Mouse (Mus musculus) embryonic fibroblast, embryonic 13.5 days (primary cell): ENCODE measurements around the gene Slc9a3r1. TPM values are rescaled to one million over a fixed set of nuclear protein-coding genes. Genes with fewer than 3 reads are reported as not detected.

Source experiments
- H3K27ac ChIP-seq: 2 replicates; pipeline ENCODE4 v1.5.1; 2012; ENCODE audit warnings: low read length, control low read depth, inconsistent platforms; ENCODE audit not compliant: insufficient read depth
- H3K4me1 ChIP-seq: 2 replicates; pipeline ENCODE4 v1.6.1; 2011; ENCODE audit warnings: low read length; ENCODE audit not compliant: control insufficient read depth, insufficient read depth
- H3K4me3 ChIP-seq: 2 replicates; pipeline ENCODE4 v1.5.1; 2011; ENCODE audit warnings: mild to moderate bottlenecking, control low read depth, low read length; ENCODE audit not compliant: insufficient read depth
- CTCF ChIP-seq: IDR thresholded peaks from 2 replicates; pipeline ENCODE4 v1.5.1; 2011; ENCODE audit warnings: mild to moderate bottlenecking, control low read depth, low read length, moderate library complexity, borderline replicate concordance; ENCODE audit not compliant: insufficient read depth
- POLR2A ChIP-seq: IDR thresholded peaks from 2 replicates; pipeline ENCODE4 v1.6.1; 2011; ENCODE audit warnings: low read depth, mild to moderate bottlenecking, control low read depth, low read length, moderate library complexity
- polyA plus RNA-seq: library from polyadenylated mRNA; stranded (reverse); fragments of >200 nt; gene quantifications from 2 replicates; pipeline ENCODE4 v1.2.4, GENCODE M21; 2011; ENCODE audit warnings: low read depth; ENCODE audit not compliant: missing spikeins, insufficient read length

Gene Slc9a3r1
- polyA plus RNA-seq, result 22.3 and 23.4 TPM in 2 replicates

DNA sequence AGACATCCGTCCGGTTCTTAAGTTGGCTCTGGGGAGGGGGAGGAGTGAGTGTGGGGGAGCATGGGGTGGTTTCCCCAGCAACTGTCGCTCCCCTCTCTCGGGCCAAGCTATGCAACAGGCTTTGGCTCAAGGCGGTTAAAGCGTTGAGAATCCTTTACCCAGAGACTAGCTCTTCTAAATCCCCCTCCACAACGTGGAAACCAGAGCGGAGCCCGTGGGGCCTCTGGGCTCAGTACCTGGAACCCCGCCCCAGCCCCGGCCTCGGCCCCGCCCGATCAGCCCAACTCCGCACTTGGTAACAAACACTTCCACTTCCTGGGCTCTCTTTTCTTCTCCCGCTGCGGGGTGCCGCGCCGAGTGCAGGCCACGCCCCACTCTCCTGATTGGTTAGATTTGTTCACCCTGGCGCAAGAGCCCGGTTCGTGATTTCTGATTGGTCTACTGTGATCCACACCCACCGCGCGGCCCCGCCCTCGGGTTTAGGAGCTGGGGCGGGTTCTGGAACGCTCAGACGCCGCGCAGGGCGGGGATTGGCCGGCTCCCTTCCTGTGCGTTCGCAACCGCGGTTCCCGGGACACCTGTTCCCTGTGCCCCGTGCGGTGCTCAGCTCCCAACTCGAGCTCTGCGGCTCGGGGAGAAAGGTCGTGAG is at the start of gene Slc9a3r1:
Gene Slc9a3r1, plus strand, starts transcription at position 510 of the 649 bp plus-strand sequence.
- peak within 1 kb of the TSS; percentile 32; the same call in 1 of the 2 replicates for H3K27ac ChIP-seq
- peak; percentile 93 for TF ChIP-seq POLR2A
- TF ChIP-seq CTCF, result no peak
- H3K4me3 ChIP-seq, result peak within 1 kb of the TSS; percentile 77
- H3K4me1 ChIP-seq, result no peaks in the 10 kb centered on the region

DNA sequence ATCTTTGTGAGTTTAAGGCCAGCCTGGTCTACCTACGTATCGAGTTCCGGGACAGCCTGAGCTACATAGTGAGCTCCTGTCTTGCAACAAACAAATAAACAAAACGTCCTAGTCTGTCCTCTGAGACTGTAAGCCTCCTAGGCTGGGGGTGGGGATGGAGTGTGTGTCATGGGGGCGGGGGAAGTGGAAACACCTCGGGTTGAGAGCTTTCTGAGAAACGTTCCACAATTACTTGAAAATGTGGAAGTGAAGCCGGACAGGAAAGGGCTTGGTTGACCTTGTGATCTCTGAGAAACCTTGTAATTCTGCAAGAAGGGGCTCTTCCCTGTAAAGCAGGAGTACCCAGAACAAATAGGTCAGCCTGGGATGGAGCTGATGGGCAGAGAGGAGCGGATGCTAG is 43.7 kb upstream of the Slc9a3r1 start:
- Histone ChIP-seq H3K27ac (no peak overlapping the region), H3K4me3 (no peak overlapping the region), H3K4me1 (no peaks in the 10 kb centered on the region)
- no peak for TF ChIP-seq POLR2A
- no peak for TF ChIP-seq CTCF

DNA sequence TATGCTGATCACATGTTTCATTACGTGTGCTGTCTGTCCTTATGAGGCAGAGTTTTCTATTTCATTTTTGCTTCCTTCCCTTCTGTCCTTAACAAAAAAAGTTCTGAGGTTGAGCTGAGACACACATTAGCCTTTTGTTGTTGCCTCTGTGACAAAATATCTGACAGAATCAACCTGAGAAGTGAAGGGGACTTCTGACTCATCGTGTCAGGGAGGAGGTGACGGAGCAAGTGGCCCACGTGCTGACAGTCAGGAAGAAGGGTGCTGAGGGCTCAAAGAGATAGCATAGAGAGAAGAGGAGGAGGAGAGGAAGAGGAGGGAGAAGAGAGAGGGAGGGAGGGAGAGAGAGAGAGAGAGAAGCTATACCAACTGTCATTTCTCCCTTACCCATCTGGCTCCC is 34.7 kb upstream of the Slc9a3r1 start:
- Histone ChIP-seq H3K4me1 (no peaks in the 10 kb centered on the region), H3K4me3 (no peak overlapping the region), H3K27ac (no peak overlapping the region)
- no peak for TF ChIP-seq POLR2A
- no peak for TF ChIP-seq CTCF

DNA sequence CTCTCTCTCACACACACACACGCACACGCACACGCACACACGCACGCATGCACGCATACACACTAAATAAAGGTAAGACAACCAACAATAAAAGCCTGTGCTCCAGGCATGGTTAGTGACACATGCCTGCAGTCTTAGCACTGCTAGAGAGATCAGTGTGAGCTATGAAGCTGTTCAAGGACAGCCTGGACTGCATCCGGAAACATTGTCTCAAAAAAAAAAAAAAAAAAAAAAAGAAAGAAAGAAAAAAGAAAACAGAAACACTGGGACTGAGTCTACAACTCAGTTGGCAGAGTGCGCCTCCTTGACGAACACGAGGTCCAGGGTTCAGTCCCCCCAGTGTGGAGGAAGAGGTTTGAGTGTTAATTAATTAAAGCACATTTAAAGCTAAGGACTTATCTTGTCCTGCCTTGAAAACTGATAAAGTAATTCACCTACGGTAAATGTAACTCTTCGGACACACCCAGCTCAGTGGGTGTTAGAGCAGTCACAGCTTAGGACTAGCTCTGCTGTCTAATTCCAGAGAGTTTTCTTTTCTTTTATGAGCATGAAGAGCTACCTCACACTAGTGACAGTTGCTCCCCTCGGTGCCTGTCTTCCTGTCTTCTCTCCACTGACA is 33.5 kb upstream of the Slc9a3r1 start:
- Histone ChIP-seq H3K4me1 (no peaks in the 10 kb centered on the region), H3K27ac (no peak overlapping the region), H3K4me3 (no peak overlapping the region)
- no peak for TF ChIP-seq POLR2A
- TF ChIP-seq CTCF, result no peak

DNA sequence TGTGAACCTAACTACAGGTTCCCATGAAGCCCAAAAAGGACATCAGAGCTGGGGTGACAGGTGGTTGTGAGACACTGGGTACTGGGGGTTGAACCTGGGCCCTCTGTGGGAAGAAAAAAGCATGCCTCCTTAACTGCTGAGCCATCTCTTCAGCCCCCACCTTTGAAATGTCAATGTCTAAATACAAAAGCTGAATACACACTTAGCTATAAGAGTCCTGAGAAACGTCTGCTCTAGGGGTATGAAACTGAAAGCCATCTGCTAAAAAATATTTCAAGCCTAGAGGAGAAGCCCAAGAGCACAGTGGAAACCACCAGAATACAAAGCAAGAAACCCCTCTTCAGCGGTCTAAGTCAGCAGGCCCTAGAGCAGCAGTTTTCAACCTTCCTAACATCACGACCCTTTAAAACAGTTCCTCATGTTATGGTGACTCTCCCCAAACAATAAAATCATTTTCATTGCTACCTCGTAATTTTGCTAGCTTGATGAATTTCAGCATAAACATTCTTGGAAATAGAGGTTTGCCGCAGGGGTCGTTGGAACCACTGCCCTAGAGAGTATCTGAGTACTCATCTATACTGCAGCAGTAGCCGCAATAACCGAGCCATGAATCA is 31.3 kb upstream of the Slc9a3r1 start:
- no peak overlapping the region for H3K4me3 ChIP-seq
- TF ChIP-seq POLR2A (no peak), CTCF (no peak)
- no peak overlapping the region for H3K27ac ChIP-seq
- H3K4me1 ChIP-seq, result no peaks in the 10 kb centered on the region

DNA sequence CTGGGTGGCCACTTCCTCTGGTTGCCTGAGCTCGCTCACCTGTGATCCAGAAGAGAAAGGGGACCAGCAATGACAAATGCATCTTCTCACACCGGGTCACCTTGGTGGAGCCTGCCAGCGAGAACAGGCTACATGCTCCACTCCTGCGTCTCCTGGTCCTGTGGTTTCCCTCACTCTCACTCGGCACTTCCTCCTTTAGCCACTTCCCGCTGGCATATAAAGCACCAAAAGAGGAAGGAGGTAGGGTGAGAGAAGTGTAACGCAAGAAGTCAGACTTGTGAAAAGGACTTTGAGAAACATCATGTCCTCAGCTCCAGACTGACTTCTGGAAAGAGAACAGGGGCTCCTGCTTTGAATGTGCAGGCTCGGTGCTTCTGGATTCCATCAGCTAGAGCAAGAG is 29.3 kb upstream of the Slc9a3r1 start, which contains the start of gene Cd300lf:
Gene Cd300lf, minus strand, starts transcription at position 193 of the 400 bp plus-strand sequence.
- no peaks in the 10 kb centered on the region for H3K4me1 ChIP-seq
- no peak within 1 kb of the TSS for H3K27ac ChIP-seq
- TF ChIP-seq CTCF (no peak), POLR2A (no peak)
- H3K4me3 ChIP-seq, result no peak within 1 kb of the TSS

DNA sequence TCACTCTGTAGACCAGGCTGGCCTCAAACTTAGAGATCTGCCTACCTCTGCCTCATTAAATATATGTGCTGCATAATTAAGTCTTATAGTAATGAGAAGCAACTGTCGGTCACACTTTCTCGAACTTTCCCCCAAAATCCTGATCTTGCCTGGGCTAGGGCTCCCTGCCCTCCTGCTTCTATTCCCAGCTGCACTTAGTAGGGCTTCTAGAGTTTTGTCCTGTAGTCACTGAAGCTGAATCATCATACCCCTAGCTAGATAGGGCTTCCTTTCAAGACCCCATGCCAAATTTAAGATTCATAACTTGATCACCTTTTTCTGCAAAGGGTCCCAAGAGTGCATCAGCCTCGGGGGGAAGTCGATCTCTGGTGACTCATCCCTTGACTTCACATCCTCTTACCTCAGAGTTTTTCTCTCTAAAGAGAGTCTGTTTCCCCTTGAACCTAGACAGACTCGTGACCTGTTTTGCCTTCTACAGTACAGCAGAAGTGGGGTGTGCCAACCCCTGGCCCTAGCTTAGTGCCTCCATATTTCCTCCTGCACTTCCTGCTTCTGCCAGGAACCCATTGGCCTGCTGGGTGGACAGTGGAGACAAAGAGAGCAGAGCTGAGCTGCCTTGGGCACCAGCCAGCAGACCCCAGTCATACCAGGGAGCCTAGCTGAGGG is 24.4 kb upstream of the Slc9a3r1 start:
- no peak overlapping the region for H3K4me3 ChIP-seq

DNA sequence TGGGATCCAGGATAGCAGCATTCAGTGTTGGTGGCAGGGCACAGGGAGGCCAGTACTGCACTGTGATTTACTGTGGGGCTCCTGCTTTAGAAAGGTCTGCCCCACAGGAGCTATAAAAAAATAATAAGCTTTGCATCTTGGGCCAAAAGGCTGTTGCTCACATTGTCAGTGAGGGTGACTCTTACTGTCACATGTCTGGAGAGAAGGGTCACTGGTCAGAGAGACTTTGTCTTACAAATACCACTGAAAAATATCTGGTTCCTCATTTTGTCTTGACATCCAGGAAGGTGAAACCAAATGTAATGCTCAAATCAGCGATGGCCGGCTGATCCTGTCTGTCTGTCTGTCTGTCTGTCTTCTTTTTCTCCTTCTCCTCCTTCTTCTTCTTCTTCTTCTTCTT is 21.2 kb upstream of the Slc9a3r1 start:
- Histone ChIP-seq H3K27ac (no peak overlapping the region), H3K4me3 (no peak overlapping the region), H3K4me1 (no peaks in the 10 kb centered on the region)
- TF ChIP-seq POLR2A (no peak), CTCF (no peak)

More for the DNA sequence above, 24.4 kb upstream of the Slc9a3r1 start:
- Histone ChIP-seq H3K4me1 (no peaks in the 10 kb centered on the region), H3K27ac (no peak overlapping the region)
- TF ChIP-seq POLR2A, result no peak
- no peak for TF ChIP-seq CTCF

DNA sequence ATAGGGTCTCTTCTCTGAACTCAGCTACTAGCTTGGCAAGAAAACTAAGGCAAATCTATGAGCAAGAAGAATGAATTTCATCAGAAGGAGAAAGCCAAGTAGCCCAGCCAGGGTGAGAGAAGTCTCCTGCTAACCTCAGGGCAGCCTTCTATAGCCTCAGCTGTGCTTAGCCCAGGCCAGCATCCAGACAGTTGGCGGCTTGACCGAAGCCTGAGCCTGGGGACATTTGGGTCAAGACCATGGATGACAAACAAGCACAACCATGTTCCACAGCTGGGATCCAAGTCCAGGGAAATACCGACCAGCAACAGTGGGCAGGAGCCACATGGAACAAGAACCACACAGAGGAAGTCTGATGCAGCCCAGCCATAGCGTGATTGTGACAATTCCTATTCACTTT is 15.3 kb upstream of the Slc9a3r1 start:
- TF ChIP-seq CTCF (no peak), POLR2A (no peak)

More for the DNA sequence above, 15.3 kb upstream of the Slc9a3r1 start:
- H3K4me3 ChIP-seq, result no peak overlapping the region
- no peak overlapping the region for H3K27ac ChIP-seq
- H3K4me1 ChIP-seq, result no peaks in the 10 kb centered on the region
